Mouse (Mus musculus) common myeloid progenitor, adult 5-6 weeks (primary cell): Measurements from ENCODE around the gene Gtf3c1. TPM values are rescaled to one million over a fixed set of nuclear protein-coding genes. Genes with fewer than 3 reads are reported as not detected.

Source experiments
- ATAC-seq: replicated peaks from 2 replicates; pipeline ENCODE4 v1.8.0; 2016; ENCODE audit warnings: low read depth, mild to moderate bottlenecking, moderate TSS enrichment, inconsistent platforms; ENCODE audit not compliant: poor library complexity, severe bottlenecking
- total RNA-seq: library from RNA; stranded (forward); fragments of 200-1000, 187-1606 nt; gene quantifications from 2 replicates; pipeline ENCODE4 v1.2.3, GENCODE M21; 2017

Gtf3c1 gene
- total RNA-seq, 1 experiment from 2014 or later, result 52.9 TPM

GRCm38 (mm10) chr7:125713542-125714055 is 6.0 kb upstream of the Gtf3c1 start:
- ATAC-seq, result 0 out of 2 replicates have a peak, but pooled peaks have one; percentile 46

DNA sequence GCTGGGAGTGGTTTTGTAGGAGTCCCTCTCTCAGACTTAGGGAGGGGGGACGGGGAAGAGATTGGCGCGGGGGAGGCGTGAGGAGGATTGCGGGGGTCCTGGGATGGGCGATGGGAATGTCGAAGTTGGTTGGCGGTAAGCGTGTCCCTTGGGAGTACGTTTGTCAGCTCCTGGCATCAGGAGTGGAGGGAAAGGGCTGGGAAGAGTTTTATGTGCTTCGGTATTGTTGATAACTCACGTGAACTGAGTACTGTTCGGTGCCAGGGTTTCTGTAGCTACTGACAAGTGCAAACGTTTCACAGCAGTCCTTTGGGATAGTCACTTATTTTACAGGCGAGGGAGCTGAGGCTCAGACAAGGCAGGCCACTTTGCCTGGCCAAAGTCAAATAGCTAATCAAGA is 520 bp upstream of the Gtf3c1 start:
- ATAC-seq, result no peak

DNA sequence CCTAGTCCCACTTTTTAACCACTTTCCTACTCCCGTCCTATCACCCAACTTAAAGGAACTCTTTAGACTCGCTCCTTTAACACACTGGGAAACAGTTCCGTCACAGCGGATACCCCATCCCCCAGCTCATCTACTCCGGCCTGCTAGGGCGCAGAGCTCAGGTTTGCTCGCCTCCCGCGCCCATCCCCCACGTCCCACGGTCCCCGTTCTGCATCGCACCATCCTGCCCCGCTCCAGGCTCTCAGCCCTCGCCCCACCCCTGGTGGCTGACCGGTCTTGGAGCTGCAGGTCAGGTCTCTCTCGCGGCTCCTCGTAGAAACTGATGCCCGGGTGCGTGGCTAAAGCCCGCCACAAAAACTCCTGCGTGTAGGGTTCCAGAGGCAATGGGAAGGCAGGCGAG is 394 bp downstream of the Gtf3c1 start:
- ATAC-seq, result peak; percentile 45; the same call in 1 of the 2 replicates

DNA sequence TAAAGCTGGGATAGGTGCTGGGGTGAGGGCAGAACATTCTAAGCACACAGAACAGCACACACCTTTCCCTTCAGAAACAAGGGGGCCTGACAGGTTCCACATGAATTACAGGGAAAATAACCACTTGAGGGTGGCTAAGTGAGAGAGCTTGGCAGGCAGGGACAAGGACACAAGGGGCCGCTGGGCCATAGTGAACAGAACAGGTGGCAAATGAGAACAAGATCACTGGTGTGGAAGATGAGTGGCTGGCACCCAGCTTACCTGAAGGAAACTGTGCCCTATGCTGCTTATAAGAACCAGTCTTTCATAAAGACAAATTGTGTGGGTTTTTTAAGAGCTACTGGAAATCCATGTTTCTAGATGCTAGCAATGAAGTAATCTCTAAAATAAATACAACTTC is 4.8 kb downstream of the Gtf3c1 start:
- no peak for ATAC-seq

DNA sequence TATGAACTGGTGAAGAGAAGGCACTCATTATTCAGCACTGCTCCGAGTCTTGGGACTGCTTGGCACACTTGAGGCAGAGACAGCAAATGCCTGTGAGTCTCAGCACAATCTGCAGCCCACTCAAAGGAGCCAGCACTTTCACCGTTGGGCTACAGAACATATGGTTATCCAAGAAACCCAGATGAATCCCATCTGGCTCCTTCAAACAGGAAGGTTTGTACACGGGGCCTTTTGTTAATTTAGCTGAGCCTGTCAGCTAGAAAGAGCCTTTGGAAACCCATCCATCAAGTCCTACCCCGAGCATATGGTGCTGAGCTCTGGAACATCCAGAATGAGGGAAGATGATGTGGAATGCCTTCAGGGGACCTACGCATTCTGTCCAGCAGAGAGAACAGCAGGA is 13.5 kb downstream of the Gtf3c1 start:
- no peak for ATAC-seq

- no peak for ATAC-seq
These were observed 17.1 kb downstream of the Gtf3c1 start for GRCm38 (mm10) chr7:125690516-125690915.

DNA sequence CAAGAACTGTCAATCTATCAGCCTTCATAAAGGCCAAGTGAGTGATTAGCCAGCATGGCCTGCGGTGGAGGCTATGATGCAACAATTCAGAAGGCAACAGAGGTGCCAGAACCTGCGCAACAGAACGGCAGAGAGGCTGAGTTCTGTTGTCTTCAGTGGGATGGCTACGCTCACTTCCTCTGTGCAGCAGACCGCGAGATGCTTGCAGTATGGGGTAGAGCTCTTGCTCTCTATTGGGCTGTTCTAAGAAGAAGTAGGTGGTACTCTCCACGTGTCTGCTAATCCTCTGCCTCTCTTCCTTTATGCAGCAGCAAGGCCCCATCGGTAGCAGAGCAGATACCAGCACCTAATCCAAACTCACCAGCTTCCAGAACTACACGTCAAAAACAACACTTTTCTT is 27.6 kb downstream of the Gtf3c1 start:
- no peak for ATAC-seq

DNA sequence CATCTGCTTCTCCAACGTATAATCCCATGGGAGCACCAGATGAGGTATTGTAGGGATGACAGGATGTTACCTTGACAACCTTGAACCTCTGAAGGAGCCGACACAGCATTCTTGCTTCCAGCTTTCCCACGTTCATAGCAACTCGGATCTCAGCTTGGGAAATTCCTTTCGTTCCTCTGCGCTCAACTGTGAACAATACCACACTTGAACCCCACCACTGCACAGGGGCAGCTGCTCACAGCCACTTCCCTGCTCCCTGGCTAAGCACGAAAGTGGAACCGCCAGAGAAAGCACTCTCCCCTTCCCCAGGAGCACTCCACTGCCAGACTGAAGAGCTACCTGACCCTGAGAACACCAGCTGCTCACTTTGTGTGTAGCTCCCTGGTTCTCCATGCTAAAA is 28.8 kb downstream of the Gtf3c1 start:
- ATAC-seq, result no peak

GRCm38 (mm10) chr7:125674916-125675315 is 32.7 kb downstream of the Gtf3c1 start:
- peak; percentile 70 for ATAC-seq

GRCm38 (mm10) chr7:125671396-125671795 is 36.2 kb downstream of the Gtf3c1 start:
- ATAC-seq, result no peak

GRCm38 (mm10) chr7:125670865-125671264 is 36.7 kb downstream of the Gtf3c1 start:
- no peak for ATAC-seq

DNA sequence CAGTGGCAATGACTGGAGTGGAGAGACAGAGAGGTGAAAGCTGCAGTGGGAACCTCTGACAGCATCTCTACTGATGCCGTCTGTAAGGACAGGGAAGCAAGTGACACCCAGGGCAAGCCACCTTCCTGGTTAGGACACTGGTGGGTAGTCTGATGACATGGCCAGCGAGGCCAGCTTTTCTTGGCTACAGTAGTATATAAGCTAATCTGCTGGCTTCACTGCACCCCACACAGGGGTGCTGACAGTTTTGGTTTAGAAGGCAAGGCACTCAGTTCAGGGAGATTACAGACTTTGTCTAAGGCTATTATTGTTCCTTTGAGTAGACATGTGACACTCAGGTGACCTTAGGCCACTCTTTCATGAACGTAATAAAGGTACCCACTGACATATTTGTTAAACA is 43.9 kb downstream of the Gtf3c1 start:
- ATAC-seq, result no peak

DNA sequence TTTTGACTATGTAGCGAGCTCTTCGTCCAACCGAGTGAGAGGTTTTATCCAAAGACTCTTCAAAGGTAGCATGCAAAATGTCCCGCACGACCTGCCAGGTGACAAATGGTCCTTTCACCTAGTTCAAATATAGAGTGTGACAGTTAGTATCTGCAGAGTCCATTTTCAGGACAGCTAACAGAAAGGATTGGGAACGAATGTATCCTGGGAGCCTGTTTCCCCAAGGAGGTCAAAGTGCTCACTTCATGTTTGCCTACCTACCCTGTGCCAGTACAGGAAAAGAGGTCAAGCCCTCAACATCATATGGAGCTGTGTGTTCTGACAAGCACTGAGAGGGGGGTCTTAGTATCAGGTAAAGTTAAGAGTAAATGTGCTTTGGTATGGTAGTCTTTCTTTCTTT is 50.1 kb downstream of the Gtf3c1 start:
- ATAC-seq, result no peak

DNA sequence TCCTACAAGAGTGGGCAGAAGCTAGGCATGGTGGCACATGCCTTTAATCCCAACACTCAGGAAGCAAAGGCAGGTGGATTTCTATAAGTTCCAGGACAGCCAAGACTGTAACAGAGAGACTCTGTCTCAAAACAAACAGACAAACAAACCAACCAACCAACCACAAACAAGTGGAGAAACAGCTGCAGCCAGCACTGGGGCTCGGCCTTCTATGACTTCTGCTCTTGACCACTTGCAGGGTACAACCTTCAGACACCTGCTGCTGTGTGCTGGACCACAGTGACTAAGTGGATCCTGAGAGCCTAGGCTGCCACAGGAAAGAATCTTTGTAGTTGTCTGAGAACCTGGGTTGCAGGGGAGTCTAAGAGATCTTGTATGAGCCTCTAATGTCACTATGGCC is 58.6 kb downstream of the Gtf3c1 start:
- no peak for ATAC-seq

GRCm38 (mm10) chr7:125645413-125645812 is 62.2 kb downstream of the Gtf3c1 start:
- no peak for ATAC-seq

- ATAC-seq, result peak; percentile 92
These were observed 63.7 kb downstream of the Gtf3c1 start for GRCm38 (mm10) chr7:125643880-125644279.

DNA sequence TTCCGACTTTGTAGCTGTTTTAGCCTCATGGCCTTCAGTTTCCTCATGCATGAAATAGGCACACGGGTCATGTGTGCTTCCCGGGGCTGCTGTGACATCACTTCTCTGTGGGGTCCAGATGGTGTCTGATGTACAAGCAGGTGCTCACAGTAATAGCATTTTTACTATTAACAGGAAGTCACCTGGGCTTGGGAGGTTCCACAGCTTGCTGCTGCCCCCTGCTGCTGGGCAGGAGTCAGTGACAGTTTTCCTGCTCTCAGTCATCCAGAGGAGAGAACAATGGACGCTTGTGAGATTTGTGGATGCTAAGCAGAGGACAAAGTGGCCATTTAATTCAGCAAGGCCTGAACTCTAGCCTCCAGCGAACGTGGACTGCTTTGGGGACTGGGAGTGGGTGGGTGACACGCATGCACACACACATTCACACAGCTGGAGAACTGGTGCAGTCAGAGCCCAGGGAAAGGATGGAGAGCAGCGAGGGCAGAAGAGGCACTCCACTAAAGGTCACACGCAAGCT is 68.7 kb downstream of the Gtf3c1 start:
- peak; percentile 56 for ATAC-seq

- no peak for ATAC-seq
These were observed 69.2 kb downstream of the Gtf3c1 start for GRCm38 (mm10) chr7:125638376-125638775.

DNA sequence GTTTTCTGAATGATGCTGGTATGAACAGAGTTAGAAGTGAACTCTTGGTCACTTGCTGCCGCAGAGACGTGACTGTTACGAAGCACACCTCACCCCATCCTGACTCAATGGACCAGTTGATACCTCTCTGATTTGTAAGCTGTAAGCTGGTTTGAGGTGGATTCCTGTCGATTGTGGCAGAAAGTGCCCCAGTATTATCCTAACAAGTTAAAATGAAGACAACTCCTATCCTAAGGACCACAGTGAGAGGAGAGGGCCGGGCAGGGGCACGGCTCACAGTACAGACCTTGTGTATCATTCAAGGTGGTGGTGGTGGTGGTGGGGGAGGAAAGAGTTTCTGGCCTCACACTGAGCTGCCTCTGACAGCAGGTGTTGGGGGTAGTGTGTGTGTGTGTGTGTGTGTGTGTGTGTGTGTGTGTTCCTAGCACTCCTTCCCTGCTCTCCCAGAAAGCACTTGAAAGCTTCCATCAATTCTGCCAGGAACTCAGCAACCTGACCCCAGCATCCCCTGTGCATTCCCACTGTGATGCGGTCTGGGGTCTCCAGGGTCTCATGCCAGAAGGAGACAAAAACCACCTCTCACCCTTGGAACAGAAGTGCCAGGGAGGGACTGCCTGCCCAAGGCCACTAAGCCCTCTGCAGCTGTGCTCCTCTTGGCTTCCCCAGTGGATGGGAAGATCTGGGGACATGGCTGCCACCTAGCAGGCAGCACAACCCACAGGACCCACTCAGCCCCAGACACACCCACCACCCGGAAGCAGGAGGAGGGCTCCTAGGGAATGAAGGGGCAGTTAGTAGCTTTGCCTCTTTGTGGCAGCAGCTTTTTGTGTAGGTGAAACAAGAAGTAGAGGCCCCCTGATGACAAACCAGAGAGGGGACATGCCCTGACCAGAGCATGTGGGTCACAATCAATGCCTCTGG is 70.1 kb downstream of the Gtf3c1 start:
- peak; percentile 20 for ATAC-seq

DNA sequence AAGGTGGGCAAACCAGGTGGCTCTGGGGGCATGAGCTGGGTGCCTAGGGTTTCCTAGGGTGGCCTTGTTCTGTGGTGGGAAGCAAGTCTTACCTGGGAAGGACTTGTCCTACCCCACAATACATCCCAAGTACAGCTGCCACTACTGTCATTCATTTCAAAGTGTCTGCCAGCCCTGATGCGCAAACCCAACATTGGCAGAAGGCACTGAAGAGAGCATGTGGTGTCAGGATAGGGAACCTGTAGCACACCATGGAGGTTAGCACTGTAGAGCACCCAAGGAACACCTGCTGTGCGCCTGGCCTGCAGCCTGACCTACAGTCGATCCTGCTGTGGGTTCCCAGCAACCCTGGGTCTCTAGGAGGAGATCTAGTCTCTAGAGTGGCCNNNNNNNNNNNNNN is 76.6 kb downstream of the Gtf3c1 start:
- no peak for ATAC-seq

DNA sequence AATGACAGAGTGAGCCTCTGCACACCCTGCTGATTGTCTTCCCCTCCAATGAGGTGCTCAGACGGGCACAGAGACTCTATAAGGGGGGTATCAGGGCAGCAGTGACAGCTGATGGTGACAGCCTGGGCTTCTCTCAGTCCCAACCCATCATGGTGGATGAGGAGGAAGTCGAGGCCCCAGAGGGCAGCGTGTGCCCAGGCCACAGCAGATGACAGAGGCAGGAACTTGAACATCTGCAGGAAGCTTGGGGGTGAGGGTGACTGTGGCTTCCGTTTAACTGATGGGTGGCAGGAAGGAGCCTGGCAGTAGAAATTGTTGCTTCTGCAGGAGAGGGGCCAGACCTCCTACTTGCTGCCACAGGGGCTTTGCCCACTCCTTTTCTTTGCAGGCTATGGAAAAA is 77.3 kb downstream of the Gtf3c1 start:
- peak; percentile 95 for ATAC-seq
